Mouse (Mus musculus) heart, embryonic 13.5 days (tissue): ENCODE measurements around the gene Slc9a3r1. TPM values are rescaled to one million over a fixed set of nuclear protein-coding genes. Genes with fewer than 3 reads are reported as not detected.

Experiments used
- ATAC-seq: fragments of 200-750 bp; cut with Nextera tagmentation; 2 replicates; pipeline ENCODE4 v1.8.0; 2017; ENCODE audit warnings: moderate TSS enrichment; ENCODE audit not compliant: insufficient number of reproducible peaks, low FRiP score, low TSS enrichment; ENCODE audit errors: extremely low read depth
- H3K27ac ChIP-seq: fragments of 300-500 bp; sonication (generic); replicated peaks from 2 replicates; pipeline ENCODE4 v1.5.1; 2015; ENCODE audit warnings: moderate library complexity, mild to moderate bottlenecking, inconsistent platforms
- H3K27me3 ChIP-seq: fragments of 300-500 bp; sonication (generic); replicated peaks from 2 replicates; pipeline ENCODE4 v1.6.1; 2015; ENCODE audit warnings: mild to moderate bottlenecking, inconsistent platforms
- H3K36me3 ChIP-seq: fragments of 300-500 bp; sonication (generic); 2 replicates; pipeline ENCODE4 v1.6.1; 2015; ENCODE audit warnings: mild to moderate bottlenecking, inconsistent platforms
- H3K4me1 ChIP-seq: fragments of 300-500 bp; sonication (generic); 2 replicates; pipeline ENCODE4 v1.6.1; 2015; ENCODE audit warnings: inconsistent platforms
- H3K4me2 ChIP-seq: fragments of 300-500 bp; sonication (generic); 2 replicates; pipeline ENCODE4 v1.6.1; 2015; ENCODE audit warnings: inconsistent platforms, mild to moderate bottlenecking, moderate library complexity
- H3K4me3 ChIP-seq: fragments of 300-500 bp; sonication (generic); 2 replicates; pipeline ENCODE4 v1.5.1; 2015; ENCODE audit warnings: moderate library complexity, mild to moderate bottlenecking, inconsistent platforms
- H3K9ac ChIP-seq: fragments of 300-500 bp; sonication (generic); 2 replicates; pipeline ENCODE4 v1.6.1; 2015; ENCODE audit warnings: inconsistent platforms, mild to moderate bottlenecking, moderate library complexity
- H3K9me3 ChIP-seq: fragments of 300-500 bp; sonication (generic); 2 replicates; pipeline ENCODE4 v1.6.1; 2016; ENCODE audit warnings: inconsistent platforms
- WGBS: fragments of 180-500 bp; shearing (Covaris S2); methylation state at CpG from one replicate; pipeline ENCODE4 v1.1.7; 2015; ENCODE audit warnings: mixed read lengths; 5-methylcytosine and 5-hydroxymethylcytosine counted together
- polyA plus RNA-seq: library from polyadenylated mRNA; unstranded; fragments of >200 nt; fragmentation: Nextera tagmentation; extraction: Ambion mirVana; gene quantifications from 2 replicates; pipeline ENCODE4 v1.2.1, GENCODE M21; 2015

Slc9a3r1 gene
- polyA plus RNA-seq, 1 experiment from 2014 or later, result 23.1 TPM

DNA sequence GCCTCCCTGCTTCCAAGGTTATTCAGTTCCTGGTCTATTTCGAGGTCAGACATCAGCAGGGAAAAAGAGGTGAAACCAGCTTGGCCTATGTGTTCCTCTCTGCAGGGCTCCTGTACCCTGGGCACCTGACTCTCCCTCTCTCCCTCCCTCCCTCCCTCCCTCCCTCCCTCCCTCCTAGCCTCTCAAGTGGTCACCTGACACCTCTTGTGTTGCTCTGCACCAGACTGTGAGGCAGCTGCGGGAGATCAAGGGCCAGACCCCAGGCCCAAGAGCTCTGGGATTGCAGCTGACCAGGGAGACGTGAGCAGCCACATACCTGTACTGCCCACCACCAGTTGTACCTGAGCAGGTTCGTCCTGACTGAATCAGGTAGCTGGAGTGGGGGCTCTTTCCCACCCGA, 52.0 kb downstream of the Slc9a3r1 start:
- peak overlapping the region; percentile 44; the same call in 1 of the 2 replicates for H3K9ac ChIP-seq
- H3K36me3 ChIP-seq, result peaks cover 8% of the 10 kb centered on the region; the same call in 1 of the 2 replicates
- H3K27ac ChIP-seq, result peak overlapping the region; percentile 70
- ATAC-seq, result 0 out of 2 replicates have a peak, but pooled peaks have one; percentile 6
- peaks cover 25% of the 10 kb centered on the region for H3K27me3 ChIP-seq
- peaks cover 52% of the 10 kb centered on the region for H3K4me1 ChIP-seq
- no peak overlapping the region; the same call in 1 of the 2 replicates for H3K4me2 ChIP-seq
- WGBS, result 34% methylated on average over 5 of the region's 5 CpGs
- H3K9me3 ChIP-seq, result no peaks in the 10 kb centered on the region
- no peak overlapping the region for H3K4me3 ChIP-seq

DNA sequence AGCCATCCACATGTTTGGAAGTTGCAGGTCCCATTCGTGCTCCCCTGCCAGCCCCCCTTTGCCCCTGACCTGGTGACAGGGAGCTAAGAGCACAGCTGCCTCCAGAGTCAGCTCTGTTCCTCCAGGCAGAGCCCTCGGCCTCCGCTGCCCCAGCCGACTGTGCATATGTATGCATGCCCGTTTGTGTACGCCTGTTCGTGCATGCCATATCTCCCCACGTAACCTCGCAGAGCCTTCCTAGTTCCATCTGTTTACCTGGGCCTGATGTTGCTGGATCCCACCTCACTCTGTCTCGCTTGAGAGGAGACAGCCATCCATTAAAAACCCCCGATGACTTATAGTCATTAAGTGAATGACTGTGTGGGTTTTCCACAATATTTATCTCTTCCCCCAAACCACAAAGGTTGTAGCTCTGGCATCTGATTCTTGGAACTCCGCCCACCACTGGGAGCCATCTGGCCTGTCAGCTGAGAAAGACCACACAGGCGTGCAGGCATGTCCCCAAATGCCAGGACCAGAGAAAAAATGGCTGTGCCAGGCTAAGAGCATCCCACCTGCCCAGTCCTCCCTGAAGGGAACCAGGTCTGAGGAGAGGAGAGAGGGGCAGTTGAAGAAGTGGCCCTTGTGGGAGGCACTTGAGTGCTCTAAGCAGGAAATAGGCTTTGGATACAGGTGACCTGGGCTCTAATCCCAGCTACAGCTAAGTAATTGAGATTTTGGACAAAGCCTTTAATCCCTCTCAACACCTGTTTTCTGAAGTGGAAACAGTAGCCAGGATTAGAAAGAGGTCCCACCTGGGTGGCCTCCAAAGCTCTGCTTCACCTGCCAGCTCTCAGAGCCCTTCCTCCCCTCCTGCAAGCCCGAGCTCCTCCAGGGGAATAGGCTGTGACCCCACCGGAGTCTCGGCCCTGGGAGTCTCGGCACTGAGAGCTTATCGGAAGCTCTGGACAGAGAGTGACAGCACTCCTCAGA, 54.6 kb downstream of the Slc9a3r1 start:
- Histone ChIP-seq H3K27me3 (peaks cover 15% of the 10 kb centered on the region), H3K36me3 (peaks cover 8% of the 10 kb centered on the region; the same call in 1 of the 2 replicates), H3K4me2 (no peak overlapping the region), H3K4me3 (no peak overlapping the region), H3K9me3 (no peaks in the 10 kb centered on the region), H3K27ac (0 out of 2 replicates have a peak overlapping the region, but pooled peaks have one; percentile 4), H3K9ac (peak overlapping the region; percentile 37; the same call in 1 of the 2 replicates), H3K4me1 (peaks cover 64% of the 10 kb centered on the region)
- 56% methylated on average over 18 of the region's 18 CpGs for WGBS
- no peak for ATAC-seq

DNA sequence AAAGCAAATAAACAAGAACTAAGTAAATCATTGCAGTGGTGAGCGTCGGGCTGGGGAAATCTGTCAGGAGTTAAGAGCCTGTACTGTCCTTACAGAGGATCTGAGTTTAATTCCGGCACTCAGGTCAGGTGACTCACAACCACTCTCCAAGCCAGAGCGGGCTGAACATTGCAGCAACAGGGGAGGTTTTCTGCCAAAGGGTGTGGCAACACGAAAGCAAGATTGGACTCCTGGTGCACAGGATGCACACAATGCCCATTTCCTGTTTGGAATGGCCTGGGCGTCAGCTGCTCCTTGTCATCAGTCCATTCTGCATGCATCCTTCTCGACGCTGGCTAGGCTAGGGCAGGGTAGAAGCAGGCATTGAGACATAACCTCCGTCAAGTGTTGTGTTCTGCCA, 56.1 kb downstream of the Slc9a3r1 start:
- 31% methylated on average over 9 of the region's 9 CpGs for WGBS
- Histone ChIP-seq H3K27me3 (peaks cover 6% of the 10 kb centered on the region), H3K9ac (peak overlapping the region; percentile 50; the same call in 1 of the 2 replicates), H3K27ac (peak overlapping the region; percentile 25; the same call in 1 of the 2 replicates), H3K4me2 (no peak overlapping the region), H3K4me3 (no peak overlapping the region), H3K4me1 (peaks cover 80% of the 10 kb centered on the region), H3K9me3 (no peaks in the 10 kb centered on the region), H3K36me3 (peaks cover 8% of the 10 kb centered on the region; the same call in 1 of the 2 replicates)
- ATAC-seq, result no peak

DNA sequence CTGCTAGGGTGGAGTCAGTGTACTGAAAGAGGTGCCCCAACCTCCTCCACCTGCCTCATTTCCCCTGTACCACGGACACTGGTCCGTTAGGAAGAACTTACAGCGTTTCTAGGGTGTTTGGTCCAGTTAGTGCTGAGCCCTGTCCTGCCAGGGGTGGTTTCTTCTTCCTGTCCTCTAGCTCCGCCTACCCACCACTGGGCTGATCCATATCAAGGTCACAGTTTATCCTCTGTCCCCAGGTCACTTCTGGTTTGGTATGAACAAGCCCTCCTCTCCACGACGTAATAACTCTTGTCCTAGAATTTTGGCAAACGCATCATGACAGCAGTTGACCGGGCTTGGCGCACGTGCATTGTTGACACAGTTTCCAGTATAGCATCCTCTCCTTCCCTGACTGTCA, 56.5 kb downstream of the Slc9a3r1 start:
- Histone ChIP-seq H3K36me3 (peaks cover 8% of the 10 kb centered on the region; the same call in 1 of the 2 replicates), H3K9me3 (no peaks in the 10 kb centered on the region), H3K4me1 (peaks cover 81% of the 10 kb centered on the region), H3K9ac (no peak overlapping the region), H3K27me3 (peaks cover 6% of the 10 kb centered on the region), H3K4me2 (no peak overlapping the region), H3K4me3 (no peak overlapping the region), H3K27ac (peak overlapping the region; percentile 25; the same call in 1 of the 2 replicates)
- 83% methylated on average over 10 of the region's 10 CpGs for WGBS
- no peak for ATAC-seq

DNA sequence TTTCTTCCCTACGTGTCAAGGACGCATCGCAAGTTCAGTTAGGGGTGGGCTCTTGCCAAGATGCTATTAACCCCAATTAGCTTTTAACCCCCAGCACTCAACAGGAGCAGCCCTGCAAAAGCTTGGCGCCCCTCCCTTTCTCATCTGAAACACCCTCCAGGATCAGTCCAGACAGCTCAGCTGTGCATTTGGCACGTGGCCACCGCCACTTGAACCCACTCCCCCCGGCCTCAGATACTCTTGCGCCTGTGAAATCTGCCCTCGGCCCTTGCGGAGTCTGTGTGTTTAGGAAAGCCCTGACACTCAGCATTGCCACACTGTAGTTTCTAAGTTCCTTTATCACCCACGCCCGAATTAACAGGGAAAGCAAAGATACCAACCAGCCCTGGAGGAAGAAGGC, 58.9 kb downstream of the Slc9a3r1 start:
- Histone ChIP-seq H3K4me3 (peak overlapping the region; percentile 20; the same call in 1 of the 2 replicates), H3K4me1 (peaks cover 95% of the 10 kb centered on the region), H3K4me2 (peak overlapping the region; percentile 58), H3K9ac (peak overlapping the region; percentile 17; the same call in 1 of the 2 replicates), H3K27ac (peak overlapping the region; percentile 93), H3K9me3 (no peaks in the 10 kb centered on the region), H3K36me3 (no peaks in the 10 kb centered on the region), H3K27me3 (peaks cover 6% of the 10 kb centered on the region)
- WGBS, result 13% methylated on average over 12 of the region's 12 CpGs
- no peak for ATAC-seq

DNA sequence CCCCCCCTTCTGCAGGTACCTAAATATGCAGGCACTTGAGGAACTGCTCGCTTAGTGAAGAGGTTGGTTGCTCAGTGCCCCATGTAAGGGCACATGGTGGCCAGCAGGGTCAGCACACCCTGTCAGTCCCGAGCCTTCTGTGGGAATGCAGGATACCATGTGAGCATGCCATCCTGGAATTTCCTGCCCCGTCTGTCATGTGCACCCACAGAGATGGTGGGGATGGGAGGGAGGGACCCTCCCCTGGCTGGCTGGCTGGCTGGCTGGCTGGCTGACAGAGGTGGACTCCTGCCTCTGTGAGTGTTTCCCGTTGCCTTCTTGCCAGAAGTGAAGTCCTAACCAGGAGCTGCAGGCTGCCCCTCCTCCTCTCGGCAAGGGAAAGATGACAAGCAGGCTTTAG, 59.4 kb downstream of the Slc9a3r1 start:
- peak; percentile 14; the same call in 1 of the 2 replicates for ATAC-seq
- peak overlapping the region; percentile 58 for H3K4me2 ChIP-seq

DNA sequence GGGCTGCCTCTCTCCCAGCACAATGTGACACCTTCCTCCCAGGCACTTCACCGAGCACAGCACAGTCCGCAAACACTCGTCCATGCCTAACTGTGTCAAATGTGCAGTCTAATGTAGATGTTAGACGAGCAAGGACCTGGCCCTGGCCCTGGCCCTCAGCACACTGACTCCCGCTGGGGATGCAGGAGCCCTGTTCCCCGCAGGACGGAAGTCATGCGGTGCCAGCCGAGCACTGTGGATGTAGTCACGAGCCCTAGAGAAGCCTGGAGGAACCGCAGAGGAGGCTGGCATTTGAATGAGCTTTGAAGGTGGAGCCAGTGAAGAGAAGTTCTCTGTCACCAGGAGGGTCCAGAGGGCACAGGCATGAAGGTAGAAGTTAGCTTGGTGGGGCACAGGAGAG, 60.3 kb downstream of the Slc9a3r1 start:
- Histone ChIP-seq H3K4me2 (peak overlapping the region; percentile 58; the same call in 1 of the 2 replicates), H3K4me3 (no peak overlapping the region), H3K27ac (peak overlapping the region; percentile 93), H3K36me3 (no peaks in the 10 kb centered on the region), H3K4me1 (peaks cover 95% of the 10 kb centered on the region), H3K9ac (peak overlapping the region; percentile 17), H3K9me3 (no peaks in the 10 kb centered on the region), H3K27me3 (peaks cover 1% of the 10 kb centered on the region)
- WGBS, result 41% methylated on average over 11 of the region's 11 CpGs
- ATAC-seq, result no peak

More for the DNA sequence above, 59.4 kb downstream of the Slc9a3r1 start:
- Histone ChIP-seq H3K27me3 (peaks cover 6% of the 10 kb centered on the region), H3K36me3 (no peaks in the 10 kb centered on the region), H3K4me1 (peaks cover 95% of the 10 kb centered on the region), H3K27ac (peak overlapping the region; percentile 93), H3K4me3 (peak overlapping the region; percentile 20; the same call in 1 of the 2 replicates), H3K9me3 (no peaks in the 10 kb centered on the region), H3K9ac (peak overlapping the region; percentile 17; the same call in 1 of the 2 replicates)
- whole genome bisulfite sequencing, result 5% methylated on average over 5 of the region's 5 CpGs

DNA sequence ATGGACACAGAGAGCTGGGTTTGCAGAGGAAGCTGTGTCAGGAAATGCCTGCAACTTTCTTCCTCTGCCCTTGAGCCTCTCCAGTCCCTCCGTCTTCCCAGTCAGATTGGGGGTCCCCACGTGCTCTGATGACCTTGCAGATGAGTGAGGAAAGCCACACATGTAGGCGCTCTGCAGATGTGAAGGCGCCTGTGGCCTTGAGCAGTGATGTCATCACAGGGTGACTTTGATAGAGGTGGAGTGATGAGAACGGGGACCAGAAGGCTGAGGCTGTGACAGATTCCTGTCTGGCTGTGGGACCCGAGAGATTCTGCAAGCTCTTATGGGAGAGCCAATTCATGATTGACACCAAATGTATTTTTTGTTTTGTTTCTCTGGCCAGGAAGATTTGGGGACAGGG, 60.7 kb downstream of the Slc9a3r1 start:
- Histone ChIP-seq H3K36me3 (no peaks in the 10 kb centered on the region), H3K27me3 (0 out of 2 replicates have a peak, but pooled peaks cover 2% of the 10 kb centered on the region), H3K27ac (peak overlapping the region; percentile 93), H3K4me1 (peaks cover 95% of the 10 kb centered on the region), H3K9ac (peak overlapping the region; percentile 17), H3K9me3 (no peaks in the 10 kb centered on the region), H3K4me2 (0 out of 2 replicates have a peak overlapping the region, but pooled peaks have one; percentile 58), H3K4me3 (no peak overlapping the region)
- WGBS, result 19% methylated on average over 6 of the region's 6 CpGs
- no peak for ATAC-seq

DNA sequence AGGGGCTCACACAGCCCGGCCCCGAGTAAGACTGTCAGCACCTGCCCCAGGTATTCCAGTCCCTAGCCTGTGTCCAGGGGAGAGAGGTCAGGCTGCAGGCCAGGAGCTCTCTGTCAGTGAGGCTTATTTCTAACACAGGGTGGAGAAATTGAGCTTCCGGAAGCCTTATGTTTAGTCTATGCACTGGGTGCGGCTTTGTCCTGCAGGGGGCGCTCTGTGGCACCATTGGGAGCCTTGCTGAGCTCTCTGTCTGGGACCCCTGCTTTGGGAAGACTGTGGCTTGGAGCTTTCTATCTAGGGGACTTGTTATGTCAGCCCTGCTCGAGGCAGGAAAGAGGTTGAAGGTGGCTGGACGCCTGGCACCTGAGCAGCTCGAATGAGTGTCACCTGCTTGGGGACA, 61.7 kb downstream of the Slc9a3r1 start:
- peaks cover 95% of the 10 kb centered on the region for H3K4me1 ChIP-seq
- no peak overlapping the region for H3K4me2 ChIP-seq
- no peaks in the 10 kb centered on the region for H3K9me3 ChIP-seq
- 0 out of 2 replicates have a peak, but pooled peaks cover 8% of the 10 kb centered on the region for H3K27me3 ChIP-seq
- H3K4me3 ChIP-seq, result no peak overlapping the region
- no peak overlapping the region for H3K27ac ChIP-seq
- no peaks in the 10 kb centered on the region for H3K36me3 ChIP-seq
- H3K9ac ChIP-seq, result no peak overlapping the region
- 35% methylated on average over 8 of the region's 8 CpGs for WGBS
- ATAC-seq, result no peak

DNA sequence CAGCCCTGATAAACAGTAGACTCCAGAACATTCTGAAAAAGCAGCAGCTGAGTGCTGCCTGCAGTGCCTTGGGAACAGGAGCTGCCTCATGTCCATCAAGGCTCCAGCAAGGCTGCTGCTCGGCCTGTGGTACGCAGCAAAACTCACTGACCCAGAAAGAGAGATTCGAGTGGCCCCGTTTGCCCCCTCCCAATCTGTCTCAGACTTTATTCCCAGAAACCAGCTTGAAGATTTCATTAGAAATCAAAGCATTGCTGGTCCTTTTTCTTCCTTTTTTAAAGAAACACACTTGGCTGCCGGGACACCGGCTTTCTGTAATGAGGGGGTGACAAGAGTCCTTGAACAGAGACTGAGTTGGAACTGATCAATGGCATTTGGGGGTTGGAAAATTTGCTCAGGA, 62.2 kb downstream of the Slc9a3r1 start:
- no peak for ATAC-seq
- Histone ChIP-seq H3K9me3 (no peaks in the 10 kb centered on the region), H3K9ac (no peak overlapping the region), H3K4me1 (peaks cover 95% of the 10 kb centered on the region), H3K4me2 (no peak overlapping the region), H3K4me3 (no peak overlapping the region), H3K27me3 (0 out of 2 replicates have a peak, but pooled peaks cover 10% of the 10 kb centered on the region), H3K27ac (no peak overlapping the region), H3K36me3 (no peaks in the 10 kb centered on the region)
- WGBS, result 78% methylated on average over 6 of the region's 6 CpGs

DNA sequence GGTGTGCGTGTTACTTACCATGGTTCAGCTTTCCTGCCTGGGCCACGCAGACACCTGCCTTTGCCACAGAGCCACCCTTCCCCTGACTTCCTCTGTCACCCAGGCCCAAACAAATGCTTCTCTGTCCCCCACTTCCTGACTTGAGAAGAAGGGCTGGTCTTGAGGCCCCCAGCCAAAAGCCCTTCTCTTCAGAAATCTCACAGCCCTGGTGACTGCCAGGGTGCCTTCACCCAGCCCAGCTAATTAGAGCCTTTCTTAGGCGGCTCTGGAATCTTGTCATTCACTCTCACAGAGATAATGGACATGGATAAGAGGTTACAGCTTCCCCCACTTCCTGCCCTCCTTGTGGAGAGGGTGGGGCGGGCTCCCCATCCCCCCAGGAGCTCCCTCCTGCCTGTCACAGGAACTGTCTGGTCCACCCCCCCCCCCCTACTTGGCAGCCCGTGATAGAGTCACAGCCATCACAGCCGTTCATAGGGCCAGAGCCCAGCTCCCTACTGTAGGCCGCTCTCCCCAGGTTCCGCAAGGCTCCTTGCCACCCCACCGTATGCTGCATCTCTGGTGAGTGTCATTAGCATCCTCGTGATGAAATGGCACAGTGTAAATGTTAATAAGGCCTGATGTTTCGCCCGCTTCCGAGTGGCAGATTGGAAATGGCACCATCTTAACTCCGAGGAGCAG, 63.8 kb downstream of the Slc9a3r1 start:
- ATAC-seq, result no peak
- Histone ChIP-seq H3K27ac (peak overlapping the region; percentile 58), H3K36me3 (no peaks in the 10 kb centered on the region), H3K9me3 (no peaks in the 10 kb centered on the region), H3K27me3 (peaks cover 23% of the 10 kb centered on the region; the same call in 1 of the 2 replicates), H3K4me1 (peaks cover 91% of the 10 kb centered on the region), H3K4me2 (no peak overlapping the region), H3K4me3 (no peak overlapping the region), H3K9ac (0 out of 2 replicates have a peak overlapping the region, but pooled peaks have one; percentile 29)
- WGBS, result 41% methylated on average over 14 of the region's 14 CpGs
